Mouse (Mus musculus) ES-E14 (cell line): Measurements from ENCODE around the gene Parp2.

Experiments used
- HCFC1 ChIP-seq: IDR thresholded peaks from 2 replicates; pipeline ENCODE4 v1.6.1; 2012; ENCODE audit warnings: low read length, inconsistent platforms, borderline replicate concordance; ENCODE audit not compliant: insufficient read depth
- MAFK ChIP-seq: IDR thresholded peaks from 2 replicates; pipeline ENCODE4 v1.6.1; 2014; ENCODE audit warnings: mild to moderate bottlenecking, low read depth, low read length, inconsistent platforms; ENCODE audit not compliant: insufficient read depth
- ZNF384 ChIP-seq: IDR thresholded peaks from 2 replicates; pipeline ENCODE4 v1.6.1; 2012; ENCODE audit warnings: low read depth, low read length, inconsistent platforms

DNA sequence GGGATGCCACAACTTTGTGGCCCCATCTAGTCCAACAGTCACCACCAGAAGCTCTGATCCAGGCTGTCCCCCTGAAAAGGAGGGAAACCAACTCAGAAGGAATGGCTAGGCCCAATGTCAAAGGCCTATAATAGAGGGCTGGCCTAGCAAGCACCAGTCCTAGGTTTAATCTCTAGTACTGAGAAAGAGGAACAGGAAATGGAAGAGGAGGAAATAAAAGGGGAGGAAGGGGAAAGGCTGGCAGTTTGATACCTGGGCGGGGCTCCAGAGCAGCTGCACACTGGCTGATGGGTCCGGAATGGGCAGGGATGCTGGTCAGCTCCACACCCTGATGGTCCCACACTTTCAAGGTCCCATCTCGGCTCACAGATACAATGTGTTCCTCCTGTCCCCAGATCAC, 22.2 kb downstream of the Parp2 start:
- TF ChIP-seq MAFK (no peak), ZNF384 (no peak), HCFC1 (no peak)
